Mouse (Mus musculus) CH12F3 (cell line): ENCODE measurements around the gene Sucnr1.
"Not testable (repeated sequence)": the region's sequence is repeated elsewhere in the genome, so short reads cannot be mapped to it uniquely, and the experiment has no call there.

ENCODE experiments used
- in situ Hi-C: fragments of 300-500 bp; cut with MboI; formaldehyde crosslinking; loops from 2 replicates; pipeline ENCODE4 v1.14.3; 2020; ENCODE audit warnings: low sequenced_read_pairs

Sucnr1 gene

DNA sequence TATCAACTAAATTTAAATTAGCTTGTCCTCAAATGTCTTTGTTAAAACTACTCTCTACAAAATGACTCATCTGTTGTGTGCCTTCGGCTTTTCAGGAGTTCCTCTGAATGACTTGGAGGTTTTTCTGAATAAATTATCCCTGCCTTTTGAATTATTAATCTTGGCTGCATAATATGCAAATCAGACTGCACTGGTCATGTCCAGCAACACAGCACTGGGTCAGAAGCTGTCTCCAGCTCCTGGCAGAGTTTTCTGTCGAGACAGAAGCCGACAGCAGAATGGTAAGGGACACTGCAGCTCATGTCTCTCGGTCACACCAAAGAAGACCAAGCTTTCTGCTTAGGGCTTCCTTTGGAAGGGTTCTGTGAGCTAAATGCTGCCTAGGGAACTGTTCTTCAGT is at the start of gene Sucnr1:
TSS of gene Sucnr1 (plus strand) at position 222 of the 400 bp plus-strand sequence.
- in situ Hi-C loops, result no loop called here

DNA sequence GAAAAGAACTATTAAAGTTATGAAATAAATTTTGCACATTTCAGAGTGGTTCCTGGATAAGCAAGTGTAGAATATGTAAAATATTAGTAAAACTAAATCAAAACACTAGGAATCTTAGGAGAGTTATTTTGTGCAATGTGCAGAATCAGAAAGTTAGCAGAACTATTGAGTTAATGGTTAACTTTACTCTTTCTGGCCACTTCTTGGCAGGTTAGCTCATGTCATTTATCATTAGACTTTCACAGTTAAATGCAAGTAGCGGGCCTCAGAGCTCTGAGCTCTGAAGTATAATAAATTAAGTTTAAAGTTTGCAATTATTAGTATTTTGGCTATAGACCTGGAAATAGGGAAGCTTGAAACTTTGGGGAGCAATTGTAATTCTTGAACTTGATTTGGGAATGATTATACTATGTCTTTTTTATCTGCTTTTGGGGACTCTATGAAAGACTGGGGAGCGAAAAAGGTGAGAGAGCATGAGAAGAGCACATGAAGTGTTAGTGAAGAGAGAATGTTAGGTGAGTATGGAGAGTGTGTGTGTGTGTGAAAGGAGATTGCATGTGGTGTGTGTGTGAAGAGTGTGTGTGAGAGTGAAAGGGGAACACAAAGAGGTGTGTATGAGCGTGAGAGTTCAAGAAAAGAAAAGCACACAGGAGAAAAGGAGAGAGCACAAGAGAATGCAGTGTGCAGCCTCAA is 35.3 kb upstream of the Sucnr1 start:
- in situ Hi-C loops, result no loop called here

DNA sequence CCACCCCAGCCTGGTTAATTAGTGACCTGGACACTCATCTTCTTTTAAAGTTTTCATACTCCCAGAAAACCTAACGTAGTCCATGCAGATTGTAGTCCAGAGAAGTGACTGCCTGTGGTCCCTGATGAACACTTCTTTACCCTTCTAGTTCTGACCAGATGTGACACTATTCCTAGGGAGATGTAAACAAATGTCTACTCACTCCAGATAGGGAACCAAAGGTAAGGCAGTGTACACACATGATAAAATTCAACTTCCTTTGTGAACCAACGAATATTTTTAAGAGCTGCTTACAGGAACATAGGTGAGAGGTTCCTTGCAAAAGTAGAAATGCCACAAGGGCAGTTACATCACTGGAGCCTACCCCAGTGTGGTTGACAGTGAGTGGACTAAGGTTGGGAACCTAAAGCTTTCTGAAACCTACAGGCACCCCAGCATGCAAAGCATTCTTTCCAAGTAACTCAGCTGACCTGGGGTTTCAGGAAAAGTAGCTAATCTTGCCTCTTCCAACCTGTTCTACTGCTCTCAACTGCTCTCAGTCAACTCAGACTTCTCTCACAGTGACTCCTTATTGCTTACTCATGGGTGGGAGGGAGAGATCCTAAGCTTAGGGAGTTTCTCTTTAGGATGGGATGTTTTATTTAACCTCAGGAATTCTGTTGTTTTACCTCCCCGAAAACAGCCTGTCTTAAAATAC is 28.3 kb upstream of the Sucnr1 start:
- in situ Hi-C loops, result no loop called here

DNA sequence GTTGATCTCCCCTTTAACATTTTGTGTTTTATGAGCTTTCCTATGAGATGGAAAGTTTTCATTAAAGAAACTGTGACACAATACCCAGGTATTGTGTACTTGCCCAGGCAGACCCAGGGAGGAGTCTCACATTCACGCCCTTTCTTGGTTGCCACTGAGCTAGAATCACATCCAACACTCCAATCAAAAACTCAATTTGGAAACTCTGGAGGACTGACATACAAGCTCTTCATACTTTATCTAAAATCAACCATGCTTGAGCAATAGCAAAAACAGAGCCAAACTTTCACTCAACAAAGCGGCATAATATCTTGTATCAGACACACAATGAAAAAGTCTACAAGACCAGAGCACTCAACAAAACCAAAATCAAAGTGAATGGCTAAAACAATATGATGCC is 27.7 kb upstream of the Sucnr1 start:
- in situ Hi-C loops, result no loop called here

DNA sequence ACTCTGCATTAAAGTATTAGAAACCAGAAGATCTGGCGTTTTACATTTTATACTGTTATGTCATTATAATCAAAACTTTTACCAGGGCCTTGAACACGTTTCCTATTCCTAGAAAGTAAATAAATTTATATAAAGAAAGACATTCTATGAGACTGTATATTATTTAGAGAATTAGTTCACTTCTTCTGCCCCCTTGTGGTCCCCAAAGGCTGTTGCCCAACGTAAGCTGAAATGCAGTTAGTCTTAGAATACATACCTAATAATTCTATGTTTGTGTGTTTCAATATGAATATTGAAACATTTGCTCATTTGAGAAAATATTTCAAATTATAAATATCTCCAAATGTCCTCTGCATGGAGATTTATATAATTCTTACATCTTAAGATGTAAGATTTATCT is 25.2 kb upstream of the Sucnr1 start:
- in situ Hi-C loops, result no loop called here

DNA sequence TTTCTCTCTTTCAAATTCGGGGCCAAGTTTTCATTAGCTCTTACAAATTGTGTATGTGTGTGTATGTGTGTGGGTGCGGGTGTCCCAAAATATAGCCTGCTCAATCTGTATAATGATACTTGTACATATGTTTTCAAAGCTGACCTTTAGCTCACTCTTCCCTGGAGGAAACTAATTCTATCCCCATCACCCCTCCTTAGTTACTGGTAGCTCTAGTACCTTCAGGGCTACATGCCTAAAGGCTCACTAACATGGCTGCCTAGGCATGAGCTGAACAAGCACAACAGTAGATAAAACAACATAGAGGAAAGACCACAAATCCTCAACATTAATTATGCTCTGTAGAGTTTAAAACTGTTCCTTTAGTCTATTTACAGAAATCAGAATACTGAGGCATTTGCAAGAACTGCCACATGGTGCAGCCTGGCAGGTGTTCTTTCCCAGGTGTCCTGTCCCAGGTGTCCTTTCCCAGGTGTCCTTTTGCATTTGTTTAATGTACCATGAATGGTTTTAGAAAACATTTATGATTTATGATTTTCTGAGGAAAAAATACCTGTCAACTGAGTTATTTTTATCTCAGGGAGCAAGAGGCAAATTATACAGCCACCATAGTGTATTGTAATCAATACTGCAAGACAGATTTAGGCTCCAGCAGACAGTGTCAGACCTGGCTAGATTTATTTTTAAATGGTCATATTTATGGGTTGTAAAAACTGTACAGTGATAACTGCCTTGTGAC is 24.4 kb upstream of the Sucnr1 start:
- in situ Hi-C loops, result no loop called here

DNA sequence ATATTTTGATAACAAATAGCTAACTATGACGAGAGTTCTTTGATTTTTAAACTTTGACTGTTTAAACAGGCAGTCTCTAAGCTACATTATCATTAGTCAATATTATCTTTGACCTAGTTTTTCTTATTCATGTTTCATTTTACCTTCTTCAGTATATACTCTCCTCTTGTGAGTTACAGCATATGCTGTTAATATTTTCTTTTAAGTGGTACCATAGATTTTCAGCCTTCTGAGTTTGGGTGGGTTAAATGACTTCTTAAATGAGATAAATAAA is 23.9 kb upstream of the Sucnr1 start:
- in situ Hi-C loops, result no loop called here

DNA sequence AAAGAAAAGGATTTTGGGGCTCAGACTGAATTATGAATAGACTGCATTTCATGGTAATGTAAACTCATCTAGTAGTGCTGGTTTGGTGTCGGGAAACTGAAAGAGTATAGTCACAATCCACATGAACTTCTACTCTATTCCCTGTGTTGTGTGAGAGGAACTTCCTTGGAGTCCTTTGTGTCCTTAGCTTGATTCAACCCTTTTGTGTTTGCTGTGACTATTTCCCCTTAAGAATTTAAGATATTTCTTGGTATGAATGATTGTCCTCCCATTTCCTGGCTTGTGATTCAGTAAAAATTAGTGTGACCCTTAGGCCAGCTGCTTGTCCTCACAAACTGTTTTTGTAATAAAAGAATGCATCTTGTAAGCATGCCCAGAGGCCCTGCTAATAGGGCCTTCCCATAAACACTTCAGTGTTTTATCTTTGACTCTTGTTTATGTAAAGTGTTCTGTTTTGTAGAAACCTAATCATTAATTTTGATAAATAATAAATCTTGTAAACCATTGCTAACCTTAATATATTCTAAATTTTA is 2.7 kb upstream of the Sucnr1 start:
- in situ Hi-C loops, result no loop called here

DNA sequence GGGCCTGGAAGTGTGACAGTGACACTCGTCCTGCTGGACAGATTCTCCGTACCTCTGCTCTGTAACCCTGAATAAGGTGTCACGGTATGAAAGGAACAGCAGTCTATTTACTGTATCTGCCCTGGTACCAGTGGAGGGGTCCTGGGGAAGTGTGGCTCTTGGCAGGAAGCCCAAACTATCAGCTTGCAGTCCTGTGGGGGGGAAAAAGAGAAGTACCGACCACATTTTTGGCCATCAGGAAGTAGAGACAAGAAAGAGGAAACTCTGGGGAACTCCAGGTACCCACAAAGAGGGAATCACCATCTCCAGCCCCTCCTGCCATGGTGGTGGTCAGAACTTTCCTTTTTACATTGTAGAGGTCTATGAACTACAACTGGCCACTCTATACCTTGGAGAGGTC is 1.1 kb upstream of the Sucnr1 start:
- in situ Hi-C loops, result no loop called here

DNA sequence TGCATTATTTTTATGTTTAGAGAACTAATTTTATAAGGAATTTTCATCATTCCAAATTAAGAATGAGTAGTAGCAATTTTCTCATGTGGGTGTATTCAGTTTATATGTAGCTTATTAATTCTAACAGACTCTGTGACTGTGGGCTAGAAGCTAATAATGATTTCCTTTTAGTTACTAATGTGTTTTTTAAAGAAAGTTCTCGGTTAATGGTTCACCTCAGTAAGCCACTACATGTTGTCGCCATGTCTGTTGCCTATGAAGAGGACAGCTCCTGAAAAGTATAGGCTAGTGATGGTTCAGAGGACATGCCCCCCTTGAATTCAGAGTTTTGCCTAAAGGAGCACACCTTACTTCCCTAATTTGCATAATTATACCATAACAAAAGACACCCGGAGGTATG is 1.1 kb downstream of the Sucnr1 start:
- in situ Hi-C loops, result no loop called here

DNA sequence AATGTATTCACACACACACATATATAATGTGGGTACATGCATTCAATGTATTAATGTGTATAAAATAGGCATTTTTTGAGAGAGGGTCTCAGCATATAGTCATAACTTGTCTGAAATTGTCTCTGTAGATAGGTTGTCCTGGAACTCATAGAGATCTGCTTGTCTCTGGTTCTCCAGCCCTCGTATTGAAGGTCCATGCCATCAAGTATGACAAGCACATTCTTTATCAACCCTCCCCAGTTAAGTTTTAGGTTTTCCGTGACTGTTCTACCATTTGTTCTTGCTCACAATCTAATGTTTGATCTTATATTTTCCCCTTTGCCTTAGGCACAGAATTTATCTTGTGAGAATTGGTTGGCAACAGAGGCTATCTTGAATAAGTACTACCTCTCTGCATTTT is 4.1 kb downstream of the Sucnr1 start:
- in situ Hi-C loops, result no loop called here

DNA sequence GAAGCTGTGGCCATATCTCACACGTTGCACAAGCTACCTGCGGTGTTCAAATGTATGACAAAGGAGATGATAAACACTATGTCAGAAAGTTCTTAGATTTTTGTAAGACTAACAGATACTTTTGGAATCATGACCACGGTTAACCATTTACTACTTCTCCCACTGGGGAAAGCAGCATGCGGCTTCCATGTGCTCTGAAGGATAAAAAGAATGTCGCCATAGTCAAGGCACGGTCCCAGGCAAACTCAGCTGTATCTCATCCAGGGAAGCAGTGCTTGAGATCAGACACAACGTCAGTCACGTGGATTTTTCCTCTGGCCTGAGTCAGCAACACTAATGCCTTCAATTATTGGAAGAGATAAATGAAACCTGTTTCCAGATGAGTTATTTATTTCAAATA is 9.7 kb downstream of the Sucnr1 start:
- in situ Hi-C loops, result no loop called here

DNA sequence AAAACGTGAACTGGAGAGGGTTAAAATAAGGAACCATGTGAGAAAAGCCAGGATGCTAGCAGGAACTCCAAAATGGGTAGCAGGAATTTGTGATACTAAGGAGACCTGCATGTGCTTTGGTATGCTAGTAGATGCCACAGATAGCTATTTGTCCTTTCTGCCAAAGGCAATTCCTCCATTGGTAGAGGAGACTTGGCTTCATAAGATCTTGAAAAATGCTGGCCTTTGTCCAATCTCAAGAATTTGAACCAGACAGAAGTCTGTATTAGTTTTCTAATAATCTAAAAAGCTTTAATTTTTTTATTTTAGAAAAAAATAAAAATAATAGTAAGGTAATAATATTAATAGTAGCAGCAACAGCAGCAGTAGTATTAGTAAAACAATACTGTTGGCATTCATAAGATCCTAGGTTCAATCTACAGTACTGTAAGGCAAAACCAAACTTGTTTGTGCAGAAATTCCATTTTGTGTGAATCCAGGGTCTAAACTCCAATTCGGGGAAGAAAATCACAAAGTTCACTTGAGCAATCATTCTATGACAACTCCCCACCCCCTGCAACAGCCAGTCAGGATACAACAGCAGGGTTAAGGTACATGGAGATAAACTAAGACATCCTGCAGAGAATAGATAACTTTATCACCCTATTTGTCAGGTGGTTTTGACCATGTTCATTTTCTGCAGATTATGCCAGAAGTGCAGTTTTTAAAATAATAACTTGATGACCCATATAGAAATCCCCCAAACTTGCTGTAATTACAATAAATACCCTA is 12.9 kb downstream of the Sucnr1 start:
- in situ Hi-C loops, result no loop called here

DNA sequence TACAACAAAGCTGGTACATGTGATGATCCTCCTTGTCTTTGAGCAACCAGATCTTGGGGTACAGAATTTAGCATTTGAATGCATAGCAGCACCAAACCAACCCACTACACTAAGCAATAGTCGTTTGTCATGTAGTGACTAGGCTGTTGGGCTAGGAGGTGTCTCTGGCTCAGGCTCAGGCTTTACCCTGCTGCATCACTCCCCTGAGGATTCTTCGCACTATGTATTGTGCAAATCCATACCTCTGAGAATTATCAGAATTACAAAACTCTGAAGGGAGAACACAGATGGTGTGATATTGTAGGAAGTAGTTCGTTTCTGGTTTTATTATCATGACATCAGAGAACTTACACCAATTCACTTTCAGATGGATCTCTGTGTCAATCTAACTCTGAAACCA is 15.3 kb downstream of the Sucnr1 start:
- in situ Hi-C loops, result no loop called here

DNA sequence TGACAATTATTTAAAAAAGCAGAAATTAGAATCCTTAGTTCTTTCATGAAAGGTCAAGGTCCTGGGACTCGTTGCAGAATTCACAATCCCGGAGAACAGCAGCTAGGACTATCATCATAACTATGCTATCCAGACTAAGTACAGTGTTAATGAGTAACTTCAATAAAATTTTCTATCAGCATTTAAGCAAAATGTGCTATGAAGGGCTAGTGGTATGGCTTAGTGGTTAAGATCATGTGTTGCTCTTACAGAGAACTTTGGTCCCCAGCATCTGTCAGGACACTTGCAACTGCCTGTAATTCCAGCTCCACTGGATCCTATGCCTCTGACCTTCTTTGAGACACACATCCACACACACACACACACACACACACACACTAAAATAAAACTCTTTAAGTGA is 15.8 kb downstream of the Sucnr1 start:
- in situ Hi-C loops, result no loop called here

DNA sequence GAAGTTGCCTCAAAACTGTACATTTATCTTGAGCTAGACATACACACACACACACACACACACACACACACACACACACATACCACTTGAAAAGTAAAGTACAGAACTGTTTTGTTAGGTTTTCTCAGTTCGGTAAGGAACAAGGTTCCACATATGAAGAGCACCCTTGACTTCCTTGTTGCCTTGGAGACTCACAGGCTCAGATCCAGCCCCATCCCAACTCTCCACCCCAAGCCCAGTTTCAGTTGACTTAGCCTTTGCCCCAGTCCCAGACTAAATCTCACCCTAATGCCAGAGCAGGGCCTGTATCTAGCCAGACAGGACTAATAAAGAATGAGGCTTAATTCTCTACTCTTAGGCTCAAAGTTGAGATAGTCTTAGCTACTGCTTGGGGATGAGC is 16.9 kb downstream of the Sucnr1 start:
- in situ Hi-C loops, result no loop called here

DNA sequence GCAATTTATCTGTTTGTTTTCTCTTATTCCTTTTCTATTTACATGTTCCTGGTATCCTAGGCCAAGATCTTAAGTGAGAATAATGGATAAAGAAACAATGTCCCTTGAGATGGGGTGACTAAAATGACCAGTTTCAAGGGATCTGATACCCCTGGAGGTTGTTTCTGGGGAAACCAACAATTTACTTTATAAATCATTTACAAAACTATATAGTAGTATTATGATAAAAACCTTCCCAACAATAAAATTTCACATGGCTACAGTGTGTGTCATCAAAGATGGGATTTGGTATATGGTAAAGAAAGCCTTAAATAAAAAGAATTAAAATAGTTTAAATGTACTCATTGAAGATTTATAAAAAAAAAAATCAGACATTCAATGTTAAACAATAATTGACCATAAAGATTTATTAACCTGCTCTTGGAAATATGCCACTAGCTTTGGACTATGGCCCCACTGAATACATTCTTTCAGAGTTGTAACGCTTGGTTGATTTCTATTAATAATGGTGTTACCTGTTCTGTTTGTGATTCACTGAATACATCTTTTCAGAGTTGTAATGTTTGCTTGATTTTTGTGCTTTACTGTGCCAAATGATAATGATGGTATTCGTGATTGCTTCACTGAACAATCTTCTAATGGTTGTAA is 22.9 kb downstream of the Sucnr1 start:
- in situ Hi-C loops, result no loop called here

DNA sequence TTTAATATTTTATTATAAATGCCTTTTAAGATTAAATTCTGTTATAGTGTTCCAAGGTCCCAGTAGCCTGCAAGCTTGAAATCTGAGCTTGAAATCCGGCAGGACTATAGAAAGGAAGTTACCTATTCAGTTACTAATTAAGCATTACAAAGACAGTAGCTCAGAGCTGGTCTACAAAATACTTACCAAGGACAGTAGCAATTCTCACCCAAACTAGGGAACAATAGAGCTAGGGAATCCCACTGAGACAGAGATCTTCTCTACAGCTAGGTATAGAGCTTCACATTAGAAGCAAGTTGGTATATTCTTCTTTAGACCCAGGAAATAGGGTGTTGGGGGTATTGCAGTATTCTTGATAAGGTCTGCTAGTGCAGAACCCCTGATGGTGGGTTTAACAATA is 24.8 kb downstream of the Sucnr1 start:
- in situ Hi-C loops, result not testable (repeated sequence)

DNA sequence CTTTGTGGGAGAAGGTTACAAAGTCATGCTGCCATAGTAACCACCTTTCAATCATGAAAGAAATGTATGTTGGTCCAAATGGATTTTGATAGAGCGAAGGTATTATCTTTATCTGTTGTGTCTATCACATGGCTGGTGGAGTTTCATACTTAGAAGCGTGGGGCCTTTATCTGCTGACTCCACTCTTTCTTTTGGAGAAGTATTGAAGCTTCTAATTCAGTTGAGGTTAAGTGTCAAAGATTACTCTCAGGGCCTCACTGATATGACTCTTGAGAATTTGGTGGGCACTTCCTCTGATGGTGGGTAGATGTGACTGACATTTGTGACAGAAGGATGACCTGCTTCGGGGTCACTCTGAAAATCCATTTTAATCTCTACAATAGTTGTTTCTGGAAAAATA is 26.1 kb downstream of the Sucnr1 start:
- in situ Hi-C loops, result no loop called here

DNA sequence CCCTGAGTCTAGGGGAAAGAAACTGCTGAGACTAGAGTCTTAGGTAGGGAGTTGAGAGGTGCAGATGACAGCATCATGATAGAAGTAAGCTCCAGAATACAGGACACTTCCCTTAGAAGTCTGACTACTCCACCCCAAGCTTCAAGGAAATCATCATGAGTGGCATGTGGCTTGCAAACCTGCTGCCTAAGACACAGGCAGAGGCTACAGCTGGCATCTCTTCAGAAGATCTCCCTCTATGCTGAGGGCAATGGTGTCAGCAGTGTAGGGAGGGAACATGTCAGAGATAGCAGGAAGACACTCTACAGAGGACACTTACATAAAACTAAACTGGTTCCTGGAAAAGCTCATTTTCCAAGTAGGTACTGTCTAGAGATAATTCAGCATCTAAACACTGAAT is 27.1 kb downstream of the Sucnr1 start:
- in situ Hi-C loops, result no loop called here

DNA sequence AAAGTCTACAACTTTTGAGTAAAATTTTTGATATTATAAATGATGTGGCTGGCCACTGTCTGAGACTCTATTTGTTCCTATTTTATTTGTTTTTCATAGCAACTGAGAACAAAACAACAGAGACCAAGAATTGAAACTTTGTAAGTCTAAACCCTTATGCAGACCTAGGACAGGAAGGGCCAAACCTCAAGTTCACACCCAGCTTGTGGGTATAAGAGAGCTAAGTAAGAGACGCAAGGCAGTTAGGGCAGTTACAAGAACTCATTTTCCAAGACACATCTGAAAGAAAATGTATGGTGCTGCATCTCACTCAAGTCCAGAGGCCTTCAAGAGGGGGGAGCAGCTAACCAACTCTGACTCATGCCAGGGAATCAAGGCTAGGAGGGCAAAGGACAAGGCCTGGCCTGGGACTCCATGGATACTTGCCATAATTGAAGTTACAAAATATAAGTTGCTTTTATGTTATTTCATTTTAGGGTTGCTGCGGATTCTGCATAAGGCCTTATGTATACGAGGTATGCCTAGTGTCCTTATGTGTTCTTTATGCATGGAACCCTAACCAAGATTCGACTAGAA is 29.6 kb downstream of the Sucnr1 start:
- in situ Hi-C loops, result no loop called here
